Mouse (Mus musculus): Measurements from ENCODE around the gene Kcp.

GRCm38 (mm10) chr6:29545611-29546010 is 37.9 kb upstream of the Kcp start:
- no peak for TF ChIP-seq CTCF (conservative IDR thresholded peaks at IDR 0.05 in 1 of 2, IDR thresholded peaks at IDR 0.05 in 1 of 2; ENCODE audit: low read depth in 2 of 2, low read length in 2 of 2)
- no peak for TF ChIP-seq MAX (IDR thresholded peaks at IDR 0.05; ENCODE audit: low read length)
- no peak for TF ChIP-seq ZMIZ1 (IDR thresholded peaks at IDR 0.05; ENCODE audit: low read depth, low read length)
- TF ChIP-seq USF1 (IDR thresholded peaks at IDR 0.05; ENCODE audit: low read depth, low read length), result no peak
- TF ChIP-seq MYC (IDR thresholded peaks at IDR 0.05; ENCODE audit: low read depth, low read length), result no peak
- TF ChIP-seq CHD2 (IDR thresholded peaks at IDR 0.05; ENCODE audit: low read length), result no peak
- no peak for TF ChIP-seq NRF1 (IDR thresholded peaks at IDR 0.05; ENCODE audit: low read depth, low read length)

Data from CH12.LX (cell line).